15 mouse cellular contexts compared by ENCODE assay signal in the genomic region with DNA sequence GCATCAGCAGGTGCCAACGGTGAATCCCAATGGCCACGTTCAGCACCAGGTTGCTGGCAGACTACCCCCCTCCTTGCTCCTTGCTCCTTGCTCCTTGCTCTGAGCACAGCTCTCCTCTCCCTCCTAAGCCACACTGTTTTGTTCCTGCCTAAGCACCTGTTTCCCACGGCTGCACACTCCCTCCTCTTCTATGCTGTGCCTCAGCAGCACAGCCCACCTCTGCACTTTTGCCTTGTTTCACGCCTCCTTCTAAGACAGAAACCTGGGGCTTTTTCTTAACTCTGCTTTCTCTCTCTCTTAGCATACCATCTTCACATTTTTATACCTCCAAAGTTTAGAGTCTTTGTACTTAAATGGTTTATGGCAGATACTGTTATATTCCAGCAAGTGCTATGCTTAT.
"Had no signal": no experiment of that assay in that cellular context is flagged by ENCODE, and none has a peak within 500 bp of the region (broad histone marks: within the 10 kb centered on the region; RNA-seq: fewer than 3 reads in every experiment).

No protein-coding gene starts in this region.

- H3K4me3 ChIP-seq: left cerebral cortex, adult 2 months; liver, embryonic 15.5 days had no signal

- DNase-seq: kidney, adult 18-20 months; kidney, adult 9 months; kidney, postnatal 14 days; kidney, postnatal 4 days; layer of hippocampus, adult 9-11 months; layer of hippocampus, postnatal 36 days; lung, embryonic 14.5 days; lung, postnatal 36 days; midbrain, embryonic 14.5 days; thymus, adult 18-20 months; thymus, postnatal 36 days had no signal

- H3K36me3 ChIP-seq: liver, embryonic 15.5 days had no signal

- H3K9me3 ChIP-seq: liver, embryonic 15.5 days had no signal

- H3K27ac ChIP-seq: left cerebral cortex, adult 2 months; liver, embryonic 15.5 days had no signal

- H3K27me3 ChIP-seq: liver, embryonic 15.5 days had no signal

- ATAC-seq: intestine, embryonic 16.5 days; lung, postnatal 0 days had no signal
